Mouse (Mus musculus) layer of hippocampus, adult 9-10 months (tissue): Measurements from ENCODE around the gene Baat.
"Not testable (repeated sequence)": the region's sequence is repeated elsewhere in the genome, so short reads cannot be mapped to it uniquely, and the experiment has no call there.

Experiments
- DNase-seq: peaks from one replicate; pipeline ENCODE4 v3.0.0; 2022; ENCODE audit warnings: low spot score

Gene Baat

DNA sequence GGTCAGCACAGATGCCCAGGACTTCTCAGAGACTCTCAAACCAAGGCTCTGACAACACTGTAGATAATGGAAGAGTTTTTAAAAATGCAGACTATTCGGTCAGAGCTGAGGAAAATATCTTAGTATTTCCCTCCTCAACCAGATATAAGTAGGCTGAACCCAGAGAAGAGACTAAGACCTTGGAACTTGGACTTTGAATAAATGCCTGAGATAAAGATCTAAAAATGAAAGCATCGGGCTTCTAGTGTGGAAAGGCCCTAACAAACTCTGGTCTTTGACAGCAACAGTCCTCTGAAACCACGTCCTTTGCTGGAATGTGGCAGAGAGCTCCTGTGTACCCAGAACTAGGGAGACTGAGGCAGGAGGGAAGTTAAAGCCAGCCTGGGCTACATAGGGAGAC lies at the start of gene Baat:
TSS of gene Baat (minus strand) at position 172 of the 400 bp plus-strand sequence.
- DNase-seq, result no peak

DNA sequence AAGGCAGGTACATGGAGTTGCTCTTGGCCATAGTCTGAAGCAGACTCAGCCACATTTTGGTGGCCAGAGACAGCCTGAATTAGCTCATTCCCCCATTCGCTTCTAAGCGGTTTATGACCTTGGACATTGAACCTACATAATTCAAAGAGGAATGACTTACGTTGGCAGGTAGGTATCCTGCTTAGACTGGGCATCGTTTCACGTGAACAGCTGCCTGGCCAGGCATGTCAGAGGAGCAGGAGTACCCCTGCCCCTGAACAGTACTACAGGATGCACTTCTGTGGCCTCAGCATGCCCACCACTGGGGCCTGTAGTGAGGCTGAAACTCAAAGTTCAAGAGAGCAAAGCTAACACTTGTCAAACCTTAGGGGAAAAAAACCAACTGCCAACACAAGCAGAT lies 47.0 kb upstream of the Baat start:
- no peak for DNase-seq

- no peak for DNase-seq
Measured at GRCm38 (mm10) chr4:49549383-49549782, 43.0 kb upstream of the Baat start, which contains the start of gene Aldob. TSS of gene Aldob (minus strand) at chr4:49549546.

DNA sequence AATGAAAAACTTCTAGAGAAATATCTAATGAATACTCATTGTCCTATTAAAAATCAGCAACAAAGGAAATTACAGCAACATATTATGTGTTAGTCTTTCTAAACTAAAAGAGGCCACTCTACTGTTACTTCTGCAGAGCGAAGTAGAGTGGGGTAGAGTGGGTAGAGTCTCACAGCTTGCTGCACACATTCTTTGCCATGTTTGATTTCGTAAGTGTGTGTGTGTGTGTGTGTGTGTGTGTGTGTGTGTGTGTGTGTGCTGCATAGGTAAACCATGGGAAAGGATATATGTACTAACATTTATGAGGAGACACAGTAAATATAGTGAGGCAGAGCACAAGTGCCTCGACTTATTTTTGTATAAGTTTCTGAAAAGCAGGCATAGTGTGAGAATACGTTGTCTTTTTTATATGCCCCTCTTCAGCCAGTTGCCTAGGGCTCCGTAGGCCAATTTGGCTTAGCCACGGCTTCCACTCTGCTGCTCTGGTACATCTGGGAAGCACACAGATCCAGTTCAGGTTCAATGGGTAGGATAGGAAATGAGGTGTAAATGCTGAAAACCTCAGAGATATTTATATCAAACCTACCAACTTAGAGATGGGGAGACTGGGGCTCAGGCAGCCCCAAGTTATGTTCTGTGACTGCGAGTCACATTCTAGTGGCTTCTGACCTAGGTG lies 41.3 kb upstream of the Baat start:
- DNase-seq, result no peak

GRCm38 (mm10) chr4:49546873-49547543 lies 40.7 kb upstream of the Baat start:
- no peak for DNase-seq

DNA sequence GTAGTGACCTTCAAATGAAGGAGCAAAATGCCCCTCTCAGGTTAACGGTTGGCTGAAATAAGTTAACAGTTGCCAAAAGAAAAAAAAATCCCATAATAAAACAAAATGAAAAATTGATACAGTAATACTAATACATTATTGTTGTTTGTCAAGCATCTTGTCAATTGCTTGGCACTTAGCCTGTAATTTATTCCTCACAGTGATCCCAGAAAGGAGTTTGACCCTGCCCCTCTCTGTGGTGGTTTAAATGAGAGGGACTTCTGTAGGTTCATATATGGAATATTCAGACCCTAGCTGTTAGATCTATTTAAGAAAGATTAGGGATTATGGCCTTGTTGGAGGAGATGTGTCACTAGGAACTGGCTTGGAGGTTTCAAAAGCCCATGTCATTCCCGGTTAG lies 39.7 kb upstream of the Baat start:
- DNase-seq, result no peak

DNA sequence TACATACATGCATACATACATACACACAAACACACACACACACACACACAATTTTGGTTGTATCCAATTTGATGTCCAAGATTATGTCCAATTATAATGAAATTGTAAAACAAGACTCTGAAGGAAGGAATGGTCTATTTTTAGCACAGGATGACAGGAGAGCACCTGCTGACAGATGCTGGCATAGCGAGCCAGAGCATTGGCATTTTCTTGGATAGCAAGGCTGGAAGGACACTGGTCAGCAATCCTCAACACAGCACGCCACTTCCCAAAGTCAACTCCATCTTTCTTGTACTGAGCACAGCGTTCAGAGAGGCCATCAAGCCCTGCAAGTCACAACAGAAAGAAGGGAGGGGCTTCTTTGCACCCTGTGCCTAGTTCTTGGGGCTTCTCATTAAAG lies 34.6 kb upstream of the Baat start:
- DNase-seq, result no peak

GRCm38 (mm10) chr4:49539665-49540064 lies 33.3 kb upstream of the Baat start:
- DNase-seq, result no peak

DNA sequence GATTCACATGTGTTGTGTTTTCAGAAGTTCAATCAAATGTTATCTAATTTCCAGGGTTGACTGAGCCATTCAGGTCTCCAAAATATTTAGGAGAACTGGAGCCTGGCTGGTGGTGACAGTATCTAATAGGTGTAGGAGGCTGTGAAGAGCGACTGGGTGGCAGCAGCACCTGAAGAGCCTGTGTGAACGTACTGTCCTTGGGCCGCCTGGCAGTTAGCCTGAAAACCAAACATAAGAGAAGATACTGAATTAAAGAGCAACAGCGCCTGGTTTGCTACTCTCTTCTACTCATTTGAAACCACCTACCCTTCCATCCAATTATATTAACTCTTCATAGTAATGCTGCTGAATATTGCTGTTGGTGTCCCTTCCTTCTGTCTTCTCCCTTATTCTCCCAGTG lies 30.3 kb upstream of the Baat start:
- no peak for DNase-seq

DNA sequence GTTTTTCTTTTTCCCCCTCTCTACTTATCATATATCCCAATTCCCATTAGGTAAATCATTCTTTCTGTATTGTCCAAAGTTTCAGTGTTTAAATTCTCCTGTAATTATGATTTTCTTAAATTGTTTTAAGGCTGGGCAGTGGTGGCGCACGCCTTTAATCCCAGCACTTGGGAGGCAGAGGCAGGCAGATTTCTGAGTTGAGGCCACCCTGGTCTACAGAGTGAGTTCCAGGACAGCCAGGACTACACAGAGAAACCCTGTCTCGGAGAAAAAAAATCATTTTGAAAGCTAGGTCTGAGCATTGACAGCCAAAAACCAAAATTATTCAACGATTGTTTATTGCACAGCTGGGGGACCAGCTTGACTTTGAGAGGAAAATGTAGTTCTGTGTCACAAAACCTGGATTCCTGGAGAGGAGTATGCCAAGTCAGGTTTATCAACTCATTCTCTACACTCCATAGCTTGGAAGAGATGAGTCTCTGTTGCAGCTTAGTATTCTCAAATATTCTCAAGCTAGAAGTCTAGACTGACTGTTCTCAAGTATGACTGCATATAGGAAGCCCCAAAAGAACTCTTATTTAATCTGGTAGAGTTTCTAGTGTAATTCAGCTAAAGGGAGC lies 29.4 kb upstream of the Baat start:
- no peak for DNase-seq

DNA sequence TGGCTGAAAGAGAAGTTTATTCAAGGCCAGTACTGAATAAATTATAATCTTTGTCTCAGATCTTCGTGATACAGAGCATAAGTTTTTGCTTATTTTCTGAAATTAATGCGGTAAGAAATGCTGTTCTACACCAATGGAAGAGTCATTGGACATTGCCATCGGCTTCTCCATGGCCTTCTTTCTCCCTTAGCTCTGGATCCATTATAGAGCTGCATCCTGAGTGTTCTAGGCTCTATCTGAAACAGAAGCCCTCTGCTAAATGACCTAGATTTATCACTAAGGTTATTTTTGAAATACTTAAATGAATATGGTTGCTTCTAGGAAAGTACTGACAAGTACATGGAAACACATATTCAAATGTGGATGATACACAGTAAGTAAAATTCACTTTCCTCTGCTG lies 28.7 kb upstream of the Baat start:
- no peak for DNase-seq

DNA sequence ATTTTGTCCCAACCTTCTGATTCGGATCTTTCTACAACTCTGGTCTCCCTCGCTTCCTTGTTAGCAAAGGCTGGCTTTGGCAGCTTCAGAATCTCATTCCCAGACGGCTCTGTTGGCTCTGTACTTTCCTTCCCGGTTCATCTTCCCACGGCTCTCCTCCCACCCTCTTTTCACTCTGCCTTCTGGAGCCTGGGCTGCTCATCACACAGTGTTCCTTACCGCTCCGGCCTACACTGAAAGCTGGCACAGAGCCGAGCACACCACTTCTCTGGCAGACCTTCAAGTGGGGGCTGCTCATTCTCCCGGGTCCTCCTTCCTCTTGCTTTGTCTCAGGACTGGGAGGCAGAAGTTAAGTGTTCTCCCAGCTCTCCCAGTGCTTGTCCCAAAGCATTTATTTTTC lies 16.2 kb upstream of the Baat start:
- peak; percentile 60 for DNase-seq

DNA sequence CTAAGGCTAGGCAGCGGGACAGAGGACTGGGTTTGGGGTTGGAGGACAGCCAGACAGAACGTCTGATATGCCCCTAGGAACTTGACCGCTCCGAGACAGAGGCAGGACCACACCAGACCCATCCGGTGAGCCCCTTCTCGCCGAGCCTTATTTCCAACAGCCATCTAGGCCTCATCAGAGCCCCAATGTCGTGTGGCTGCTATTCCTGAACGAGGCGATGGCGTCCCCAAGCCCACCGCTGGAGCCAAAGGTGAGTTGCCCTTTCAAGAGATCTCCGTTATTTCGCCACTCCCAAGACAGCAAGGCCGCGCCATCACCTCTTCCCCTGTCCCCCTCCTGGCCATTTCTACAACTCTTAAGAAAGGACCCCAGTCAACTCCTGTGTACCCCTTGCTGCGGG lies 15.0 kb upstream of the Baat start:
- no peak for DNase-seq

GRCm38 (mm10) chr4:49520572-49521340 lies 14.4 kb upstream of the Baat start, which contains the start of the genes Mrpl50 and Zfp189:
TSS of gene Mrpl50 (minus strand) at chr4:49521093.
TSS of gene Zfp189 (plus strand) at chr4:49521176.
- peak; percentile 97 for DNase-seq

- DNase-seq, result no peak
Measured at GRCm38 (mm10) chr4:49519476-49519875, 13.1 kb upstream of the Baat start.

DNA sequence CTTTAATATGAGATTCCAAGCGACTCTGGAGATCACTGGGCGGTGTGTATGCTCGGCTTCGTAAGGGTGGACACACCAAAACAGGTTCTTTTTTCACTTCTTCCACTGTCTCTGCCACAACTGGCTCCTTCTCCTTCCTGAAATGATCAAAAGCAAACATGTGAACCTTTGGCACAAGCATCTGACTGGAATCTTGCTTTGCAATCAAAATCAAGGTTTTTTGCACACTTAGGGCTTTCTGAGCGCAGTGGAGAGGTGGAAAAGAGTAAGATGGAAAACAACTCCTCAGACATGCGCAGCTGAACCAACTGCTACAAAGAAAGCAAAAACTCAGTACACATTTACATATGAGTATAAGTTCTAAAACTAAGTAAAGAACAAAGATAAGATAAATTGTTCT lies 8.1 kb upstream of the Baat start:
- DNase-seq, result no peak

DNA sequence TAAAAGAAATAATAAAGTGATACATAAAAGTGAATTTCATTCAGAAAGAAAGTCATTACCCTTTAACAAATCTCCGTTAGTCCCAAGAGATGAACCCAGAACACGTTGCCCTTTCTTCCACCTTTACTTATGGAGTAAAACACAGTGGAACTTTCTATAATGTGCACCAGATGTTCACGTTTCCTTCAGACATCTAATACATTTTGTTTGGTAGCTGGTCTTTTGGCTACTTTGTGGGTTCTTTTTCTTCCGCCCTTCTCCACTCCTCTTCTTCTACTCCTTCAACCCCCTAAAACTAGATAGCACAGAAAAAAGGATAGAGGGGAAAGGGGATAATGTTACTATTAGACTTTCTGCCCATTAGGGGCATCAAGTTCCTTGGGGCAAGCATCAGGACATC lies 6.3 kb upstream of the Baat start:
- no peak for DNase-seq

DNA sequence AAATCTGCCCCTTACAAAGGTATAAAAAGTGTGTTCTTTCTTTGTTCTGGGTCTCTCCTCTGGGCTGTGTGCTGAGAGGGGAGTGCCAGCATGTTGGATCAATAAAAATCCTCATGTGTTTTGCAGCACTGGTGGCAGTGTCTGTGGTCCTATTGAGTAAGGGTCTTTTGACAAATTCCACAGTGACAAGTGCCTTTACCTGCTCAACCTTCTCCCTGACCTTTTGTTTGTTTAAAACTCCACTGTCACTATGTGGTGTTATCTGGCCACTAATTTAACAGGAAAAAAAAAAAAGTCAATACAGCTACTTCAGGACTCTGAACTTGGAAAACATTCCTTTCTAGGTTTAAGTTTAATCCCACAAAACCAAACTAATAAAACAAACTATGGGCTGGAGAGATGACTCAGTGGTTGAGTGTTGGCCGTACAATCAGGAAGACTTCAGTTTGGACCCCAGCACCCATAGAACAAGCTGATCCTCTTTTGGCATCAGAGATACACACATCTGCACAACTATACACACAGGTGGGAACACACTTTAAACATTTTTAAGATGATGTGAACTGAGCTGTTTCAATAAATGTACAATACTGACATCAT lies 4.0 kb upstream of the Baat start:
- not testable (repeated sequence) for DNase-seq

DNA sequence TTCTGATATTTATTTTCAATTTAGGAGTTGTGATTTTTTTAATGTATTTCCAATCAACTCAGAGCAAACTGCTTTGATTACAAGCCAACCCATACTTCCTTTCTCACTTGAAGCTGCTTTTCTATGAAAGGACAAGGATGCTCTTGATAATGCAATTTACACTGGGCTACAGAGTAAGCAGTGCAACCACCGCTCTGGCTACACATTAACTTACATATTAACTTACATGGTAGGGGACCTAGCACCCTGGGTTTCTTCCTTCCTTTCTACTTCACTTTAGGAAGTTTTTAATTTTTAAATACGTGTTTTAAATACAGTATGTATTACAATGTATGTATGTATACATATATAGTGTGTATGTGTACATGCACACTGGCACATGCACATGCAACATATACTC lies 2.8 kb upstream of the Baat start:
- no peak for DNase-seq

DNA sequence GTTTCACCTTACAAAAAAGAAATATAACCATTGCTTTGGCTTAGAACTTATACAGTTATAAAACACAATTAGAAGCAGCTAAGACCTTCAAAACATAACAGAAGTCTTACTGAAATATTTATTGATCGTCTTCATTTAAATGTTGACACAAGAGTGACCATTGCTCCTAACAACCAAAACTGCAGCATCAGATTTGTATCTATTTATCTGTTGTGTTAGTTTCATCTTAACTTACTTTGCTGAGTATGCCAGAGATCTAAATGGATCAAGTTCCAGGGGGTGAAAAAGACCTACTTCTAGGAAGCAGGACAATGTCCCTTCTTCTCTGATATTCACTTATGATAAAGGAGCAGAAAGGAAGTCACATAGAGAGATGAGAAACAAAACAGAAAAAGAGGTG lies 2.8 kb downstream of the Baat start:
- DNase-seq, result no peak

DNA sequence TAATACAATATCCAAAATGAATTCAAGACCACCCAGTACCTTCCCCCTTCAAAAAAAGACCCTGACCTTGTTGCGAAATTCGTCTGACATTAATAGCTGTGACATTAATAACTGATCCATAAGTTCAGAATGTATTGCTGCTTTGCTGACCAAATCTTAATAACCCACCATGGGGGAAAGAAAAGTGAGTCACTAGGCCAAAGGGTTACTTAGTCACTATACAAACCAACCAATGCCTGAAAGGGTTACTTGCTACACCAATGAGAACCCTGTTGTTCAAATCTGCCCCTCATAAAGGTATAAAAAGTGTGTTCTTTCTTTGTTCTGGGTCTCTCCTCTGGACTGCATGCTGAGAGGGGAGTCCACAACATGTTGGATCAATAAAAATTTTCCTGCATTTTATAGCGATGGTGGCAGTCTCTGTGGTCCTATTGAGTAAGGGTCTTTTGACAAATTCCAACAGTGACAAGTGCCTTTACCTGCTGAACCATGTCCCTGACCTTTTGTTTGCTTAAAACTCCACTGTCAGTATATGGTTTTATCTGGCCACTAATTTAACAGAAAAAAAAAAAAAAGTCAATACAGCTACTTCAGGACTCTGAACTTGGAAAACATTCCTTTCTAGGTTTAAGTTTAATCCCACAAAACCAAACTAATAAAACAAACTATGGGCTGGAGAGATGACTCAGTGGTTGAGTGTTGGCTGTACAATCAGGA lies 20.3 kb downstream of the Baat start:
- not testable (repeated sequence) for DNase-seq

GRCm38 (mm10) chr4:49485442-49485841 lies 20.9 kb downstream of the Baat start:
- no peak for DNase-seq
